In the genomic region with DNA sequence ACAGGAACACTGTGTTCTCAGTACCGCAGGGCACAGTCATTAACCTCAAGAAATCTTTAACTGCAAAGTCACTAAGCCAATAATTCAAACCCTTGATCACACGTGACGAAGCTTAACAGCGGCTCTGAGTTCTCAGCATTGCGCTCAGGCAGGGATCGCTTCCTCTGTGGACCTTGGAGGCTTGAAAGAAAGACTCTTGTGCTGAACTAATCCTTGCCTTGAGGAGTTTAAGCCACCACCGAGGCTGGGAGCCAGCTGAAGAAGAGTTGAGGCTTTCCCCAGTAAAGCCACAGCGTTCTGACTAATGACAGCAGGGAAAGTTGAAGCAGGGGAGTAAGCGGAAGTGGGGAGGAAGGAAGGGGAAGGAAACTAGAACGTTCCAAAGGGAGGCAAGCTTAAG, we compare ENCODE assay signal across 11 mouse cellular contexts.
DNase-seq lines count a peak whose midpoint lies in the region; ATAC-seq and TF ChIP-seq lines count a peak whose summit lies in the region.
"Had no signal": no experiment of that assay in that cellular context is flagged by ENCODE, and none has a peak within 500 bp of the region (broad histone marks: within the 10 kb centered on the region; RNA-seq: fewer than 3 reads in every experiment).

No protein-coding gene starts in this region.

- peaks cover 7% of the 10 kb centered on the region for H3K4me1 ChIP-seq in kidney, adult 2 months (ENCODE audit: control insufficient read depth, insufficient read depth, low read length)
- H3K4me1 ChIP-seq in small intestine, adult 2 months (ENCODE audit: control insufficient read depth, insufficient read depth, insufficient read length, low read length): peaks cover 11% of the 10 kb centered on the region; the same call in 1 of the 2 replicates
- H3K4me1 ChIP-seq in intestine, embryonic 15.5 days (replicated peaks): no peaks in the 10 kb centered on the region
- H3K4me1 ChIP-seq: hindbrain, embryonic 10.5 days; neural tube, embryonic 15.5 days had no signal

- POLR2A ChIA-PET in Patski (lab: Charles Lee): no interaction called here

- no peaks in the 10 kb centered on the region for H3K27me3 ChIP-seq in kidney, adult 2 months (replicated peaks; ENCODE audit: control insufficient read depth, insufficient read depth, low read length)
- H3K27me3 ChIP-seq in Patski: no peaks in the 10 kb centered on the region
- H3K27me3 ChIP-seq in small intestine, adult 2 months (ENCODE audit: control insufficient read depth, insufficient read depth, low read length): no peaks in the 10 kb centered on the region
- H3K27me3 ChIP-seq in intestine, embryonic 15.5 days (replicated peaks): no peaks in the 10 kb centered on the region
- H3K27me3 ChIP-seq: neural tube, embryonic 15.5 days had no signal

- TF ChIP-seq POLR2A in kidney, adult 2 months (IDR thresholded peaks at IDR 0.05; ENCODE audit: low read depth, low read length): no peak
- TF ChIP-seq POLR2A in small intestine, adult 2 months (IDR thresholded peaks at IDR 0.05; ENCODE audit: low read depth, low read length): no peak

- H3K9ac ChIP-seq in intestine, embryonic 15.5 days: no peak overlapping the region
- H3K9ac ChIP-seq: neural tube, embryonic 15.5 days had no signal

- H3K27ac ChIP-seq in kidney, adult 2 months (ENCODE audit: insufficient read depth, low read depth, low read length): peak overlapping the region; percentile 26
- peak overlapping the region; percentile 65 for H3K27ac ChIP-seq in small intestine, adult 2 months (ENCODE audit: insufficient read depth, low read depth, low read length)
- no peak overlapping the region for H3K27ac ChIP-seq in intestine, embryonic 15.5 days
- H3K27ac ChIP-seq: hindbrain, embryonic 10.5 days; left cerebral cortex, adult 2 months; neural tube, embryonic 15.5 days had no signal

- peak; percentile 31 for ATAC-seq in Patski
- no peak for ATAC-seq in intestine, embryonic 15.5 days

- in situ Hi-C loops in Patski (cut with MboI; ENCODE audit: low pct_unique_long_range_greater_than_20kb): no loop called here

- H3K4me3 ChIP-seq in kidney, adult 2 months (ENCODE audit: insufficient read depth, low read depth, low read length): no peak overlapping the region
- 0 out of 2 replicates have a peak overlapping the region, but pooled peaks have one; percentile 4 for H3K4me3 ChIP-seq in small intestine, adult 2 months (ENCODE audit: low read depth, low read length)
- H3K4me3 ChIP-seq in intestine, embryonic 15.5 days (replicated peaks): no peak overlapping the region
- H3K4me3 ChIP-seq: hindbrain, embryonic 10.5 days; left cerebral cortex, adult 2 months; neural tube, embryonic 15.5 days had no signal

- CTCF ChIA-PET in Patski (lab: Charles Lee): no interaction called here

- no peaks in the 10 kb centered on the region for H3K36me3 ChIP-seq in kidney, adult 2 months (ENCODE audit: control insufficient read depth, insufficient read depth, low read length)
- H3K36me3 ChIP-seq in small intestine, adult 2 months (ENCODE audit: control insufficient read depth, insufficient read depth, low read length): no peaks in the 10 kb centered on the region
- no peaks in the 10 kb centered on the region for H3K36me3 ChIP-seq in intestine, embryonic 15.5 days
- H3K36me3 ChIP-seq: hindbrain, embryonic 10.5 days; neural tube, embryonic 15.5 days had no signal

- TF ChIP-seq CTCF in kidney, adult 2 months (conservative IDR thresholded peaks at IDR 0.05; ENCODE audit: insufficient read depth, insufficient read length, low read depth, low read length): no peak
- no peak for TF ChIP-seq CTCF in Patski (IDR thresholded peaks at IDR 0.05)
- TF ChIP-seq CTCF in small intestine, adult 2 months (IDR thresholded peaks at IDR 0.05; ENCODE audit: extremely low read depth, insufficient read length, insufficient replicate concordance, low read depth, low read length): no peak

- 33% methylated on average over 10 of the region's 10 CpGs for WGBS in kidney, adult 2 months
- 41% methylated on average over 10 of the region's 10 CpGs for WGBS in small intestine, adult 2 months
- WGBS in intestine, embryonic 15.5 days: 60% methylated on average over 10 of the region's 10 CpGs

- no peak overlapping the region for H3K4me2 ChIP-seq in intestine, embryonic 15.5 days (replicated peaks)
- H3K4me2 ChIP-seq: neural tube, embryonic 15.5 days had no signal

- no peaks in the 10 kb centered on the region for H3K9me3 ChIP-seq in intestine, embryonic 15.5 days
- H3K9me3 ChIP-seq: hindbrain, embryonic 10.5 days; neural tube, embryonic 15.5 days had no signal

- peak; percentile 88 for DNase-seq in kidney, adult 2 months
- no peak for DNase-seq in kidney, postnatal 10 days
- peak; percentile 27 for DNase-seq in Patski (ENCODE audit: low read depth, low spot score)
- peak; percentile 90 for DNase-seq in kidney, adult 9 months
- no peak for DNase-seq in cerebellum, postnatal 36 days
- DNase-seq: adrenal gland, postnatal 25 days had no signal

Comparison
In these comparisons a context has a peak if more than half of its experiments do, and no peak if none do; other contexts are left out.
1. DNase-seq: peak in kidney, adult 2 months (single experiment), Patski (single experiment) and kidney, adult 9 months (single experiment); none in kidney, postnatal 10 days (single experiment) and cerebellum, postnatal 36 days (0 of 2).